Mouse (Mus musculus): Measurements from ENCODE around the gene Tob1. TPM values are rescaled to one million over a fixed set of nuclear protein-coding genes. Genes with fewer than 3 reads are reported as not detected.

Tob1 gene
- polyA plus RNA-seq, 1 experiment, result 33.3 TPM

DNA sequence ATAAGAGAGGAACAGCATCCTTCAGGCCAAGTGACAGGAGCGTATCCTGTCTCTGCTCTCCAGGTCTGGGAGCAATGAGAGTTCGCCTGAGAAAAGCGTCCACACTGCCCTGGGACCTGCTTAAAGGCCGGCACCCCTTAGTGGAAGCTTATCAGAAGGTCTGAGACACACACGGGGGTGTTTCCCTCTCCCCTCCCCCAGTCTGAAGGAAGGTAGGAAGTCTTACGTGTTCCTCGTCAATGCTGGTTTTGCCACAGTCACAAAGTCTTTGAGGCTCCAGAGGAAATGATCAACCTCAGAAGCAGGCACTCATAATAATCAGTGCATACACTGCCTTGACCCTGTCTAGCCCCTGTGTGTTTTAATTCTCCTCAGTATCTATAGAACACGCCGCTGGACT is 12.3 kb downstream of the Tob1 start:
- H3K4me3 ChIP-seq (ENCODE audit: insufficient read depth, low read length), result no peak overlapping the region
- no peaks in the 10 kb centered on the region for H3K4me1 ChIP-seq (ENCODE audit: control insufficient read depth, insufficient read depth, low read length)
- TF ChIP-seq POLR2A (IDR thresholded peaks at IDR 0.05; ENCODE audit: low read depth, low read length), result no peak
- TF ChIP-seq CTCF (IDR thresholded peaks at IDR 0.05; ENCODE audit: borderline replicate concordance, insufficient read depth, low read length), result no peak
- H3K27ac ChIP-seq (ENCODE audit: insufficient read depth, low read length), result no peak overlapping the region

DNA sequence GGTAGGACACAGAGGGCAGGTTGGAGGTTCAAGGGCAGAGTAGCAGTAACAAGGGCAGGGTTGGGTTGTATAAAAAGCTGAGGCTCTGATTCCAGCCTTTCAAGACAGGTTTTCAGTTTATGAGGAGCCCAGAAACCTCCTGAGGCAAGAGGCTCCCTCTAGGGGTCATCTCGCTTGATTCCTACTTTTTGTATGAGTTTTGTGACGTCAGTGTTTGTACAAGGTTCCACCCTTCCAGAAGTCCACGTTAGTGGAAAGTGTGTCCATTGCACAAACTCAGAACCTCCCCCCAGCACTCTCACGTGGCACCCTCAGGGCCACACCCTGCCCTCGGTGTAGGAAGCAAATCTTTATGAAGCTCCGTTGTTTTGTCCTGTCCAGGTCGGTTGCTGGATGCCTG is 14.7 kb downstream of the Tob1 start:
- Histone ChIP-seq H3K4me3 (ENCODE audit: insufficient read depth, low read length) (no peak overlapping the region), H3K27ac (ENCODE audit: insufficient read depth, low read length) (no peak overlapping the region), H3K4me1 (ENCODE audit: control insufficient read depth, insufficient read depth, low read length) (no peaks in the 10 kb centered on the region)
- TF ChIP-seq CTCF (IDR thresholded peaks at IDR 0.05; ENCODE audit: borderline replicate concordance, insufficient read depth, low read length), result no peak
- no peak for TF ChIP-seq POLR2A (IDR thresholded peaks at IDR 0.05; ENCODE audit: low read depth, low read length)

DNA sequence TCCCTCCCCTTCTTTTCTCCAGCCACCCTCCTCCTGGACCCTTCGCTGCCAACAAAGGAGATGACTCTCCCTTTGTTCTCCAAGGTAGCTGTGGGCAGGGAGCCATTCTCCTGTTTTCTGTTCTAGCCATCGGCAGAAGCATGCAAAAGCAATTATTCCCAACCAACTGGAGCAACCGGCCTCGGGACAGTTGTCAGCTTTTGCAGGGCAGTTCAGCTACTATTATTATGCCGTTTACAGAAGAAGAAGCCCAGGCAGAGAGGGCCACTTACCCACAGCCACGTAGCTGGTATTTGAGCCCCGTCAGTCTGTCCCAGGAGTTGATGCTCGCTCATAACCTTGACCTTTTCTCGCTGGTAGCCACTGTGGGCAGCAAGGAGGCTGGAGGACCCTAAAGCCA is 17.2 kb downstream of the Tob1 start:
- no peak overlapping the region for H3K27ac ChIP-seq (ENCODE audit: insufficient read depth, low read length)
- H3K4me3 ChIP-seq (ENCODE audit: insufficient read depth, low read length), result no peak overlapping the region
- peaks cover 11% of the 10 kb centered on the region; the same call in 1 of the 2 replicates for H3K4me1 ChIP-seq (ENCODE audit: control insufficient read depth, insufficient read depth, low read length)
- no peak for TF ChIP-seq CTCF (IDR thresholded peaks at IDR 0.05; ENCODE audit: borderline replicate concordance, insufficient read depth, low read length)
- TF ChIP-seq POLR2A (IDR thresholded peaks at IDR 0.05; ENCODE audit: low read depth, low read length), result no peak

DNA sequence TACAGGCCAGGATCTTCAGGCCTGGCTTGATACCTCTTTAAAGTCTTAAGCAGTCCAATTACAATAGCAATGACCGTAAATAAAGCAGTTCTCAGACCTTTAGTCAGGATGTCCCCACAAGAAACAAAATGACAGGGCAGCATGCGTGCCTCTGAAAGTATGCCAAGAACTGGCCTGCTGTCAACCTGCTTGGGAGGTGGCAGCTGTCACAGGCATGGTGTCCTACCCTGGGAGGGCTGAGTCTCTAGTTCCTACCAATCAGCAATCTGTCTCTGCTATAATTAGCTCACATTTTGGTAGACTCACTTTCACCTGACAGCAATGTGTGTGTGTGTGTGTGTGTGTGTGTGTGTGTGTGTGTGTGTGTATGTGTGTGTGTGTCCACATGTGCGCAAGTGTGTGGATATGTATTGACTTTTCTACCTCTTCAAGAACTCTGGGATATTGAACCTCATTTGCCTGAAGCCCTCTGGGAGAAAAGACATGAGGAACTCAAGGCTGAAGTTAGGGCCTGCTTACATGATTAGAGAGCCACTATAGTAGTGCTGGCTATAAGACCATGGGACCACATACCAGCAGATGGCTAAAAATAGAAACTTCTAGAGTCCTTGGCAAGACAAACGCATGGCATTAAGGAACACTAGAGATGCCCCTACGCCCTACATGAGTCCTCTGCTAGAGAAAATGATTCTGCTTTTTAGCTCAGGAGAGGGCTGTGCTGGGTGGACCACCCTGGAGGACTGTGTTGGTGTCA is 18.1 kb downstream of the Tob1 start:
- no peak for TF ChIP-seq CTCF (IDR thresholded peaks at IDR 0.05; ENCODE audit: borderline replicate concordance, insufficient read depth, low read length)
- no peak for TF ChIP-seq POLR2A (IDR thresholded peaks at IDR 0.05; ENCODE audit: low read depth, low read length)
- Histone ChIP-seq H3K4me3 (ENCODE audit: insufficient read depth, low read length) (no peak overlapping the region), H3K4me1 (ENCODE audit: control insufficient read depth, insufficient read depth, low read length) (peaks cover 11% of the 10 kb centered on the region; the same call in 1 of the 2 replicates), H3K27ac (ENCODE audit: insufficient read depth, low read length) (no peak overlapping the region)

DNA sequence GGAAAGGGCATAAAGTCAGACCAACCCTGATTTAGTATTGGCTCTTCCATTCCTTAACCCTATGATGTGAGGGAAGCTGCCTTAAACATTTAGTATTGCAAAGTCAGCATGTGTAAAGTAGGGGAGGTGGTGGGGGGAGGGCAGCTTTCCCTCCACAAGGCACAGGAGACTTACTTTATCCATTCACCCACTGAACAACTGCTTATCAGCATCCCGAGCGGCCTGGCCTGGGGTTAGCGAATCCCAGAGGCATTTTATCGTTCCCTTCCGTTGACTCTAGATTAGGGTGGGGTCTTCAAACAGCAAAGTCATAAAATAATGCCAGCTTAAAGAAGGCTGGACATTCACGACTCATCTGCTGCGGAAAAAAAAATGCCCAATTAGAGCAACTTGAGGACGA is 19.0 kb downstream of the Tob1 start:
- Histone ChIP-seq H3K4me3 (ENCODE audit: insufficient read depth, low read length) (no peak overlapping the region), H3K27ac (ENCODE audit: insufficient read depth, low read length) (no peak overlapping the region), H3K4me1 (ENCODE audit: control insufficient read depth, insufficient read depth, low read length) (peaks cover 11% of the 10 kb centered on the region; the same call in 1 of the 2 replicates)
- TF ChIP-seq CTCF (IDR thresholded peaks at IDR 0.05; ENCODE audit: borderline replicate concordance, insufficient read depth, low read length) (no peak), POLR2A (IDR thresholded peaks at IDR 0.05; ENCODE audit: low read depth, low read length) (no peak)

DNA sequence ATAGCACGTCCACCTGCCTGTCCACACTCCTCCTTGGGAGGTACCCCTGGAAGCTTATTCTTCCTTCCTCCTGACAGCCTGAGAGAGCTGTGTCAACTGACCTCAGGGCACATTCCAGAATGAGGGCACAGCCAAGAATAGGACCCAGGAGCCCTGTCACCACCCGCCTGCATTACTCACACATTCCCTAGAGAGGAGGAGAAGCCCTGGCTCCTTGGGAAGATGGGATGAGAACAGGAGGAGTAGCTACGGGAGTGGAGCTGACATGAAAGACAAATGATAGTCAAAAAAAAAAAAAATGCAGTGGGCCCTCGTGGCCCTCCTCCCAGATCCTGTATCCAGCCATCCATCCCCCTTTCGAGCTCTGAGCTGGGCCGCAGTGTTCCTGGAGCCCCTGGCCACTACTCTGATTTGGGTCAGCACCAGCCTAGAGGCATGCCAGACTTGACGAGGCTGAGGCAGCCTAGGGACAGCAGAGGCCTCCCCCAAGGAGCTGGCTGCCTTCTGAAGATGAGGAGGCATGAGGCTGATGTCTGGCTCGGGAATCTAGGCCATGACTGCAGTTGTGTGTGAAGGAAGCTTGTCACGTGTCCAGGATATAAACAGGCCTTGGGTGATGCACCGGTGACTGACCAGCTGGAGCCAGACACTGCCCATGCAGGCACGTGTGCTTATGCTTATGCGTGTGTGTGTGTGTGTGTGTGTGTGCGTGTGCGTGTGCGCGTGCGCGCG is 20.7 kb downstream of the Tob1 start:
- H3K4me3 ChIP-seq (ENCODE audit: insufficient read depth, low read length), result no peak overlapping the region
- no peak for TF ChIP-seq POLR2A (IDR thresholded peaks at IDR 0.05; ENCODE audit: low read depth, low read length)
- TF ChIP-seq CTCF (IDR thresholded peaks at IDR 0.05; ENCODE audit: borderline replicate concordance, insufficient read depth, low read length), result no peak
- no peak overlapping the region for H3K27ac ChIP-seq (ENCODE audit: insufficient read depth, low read length)
- peaks cover 11% of the 10 kb centered on the region; the same call in 1 of the 2 replicates for H3K4me1 ChIP-seq (ENCODE audit: control insufficient read depth, insufficient read depth, low read length)

DNA sequence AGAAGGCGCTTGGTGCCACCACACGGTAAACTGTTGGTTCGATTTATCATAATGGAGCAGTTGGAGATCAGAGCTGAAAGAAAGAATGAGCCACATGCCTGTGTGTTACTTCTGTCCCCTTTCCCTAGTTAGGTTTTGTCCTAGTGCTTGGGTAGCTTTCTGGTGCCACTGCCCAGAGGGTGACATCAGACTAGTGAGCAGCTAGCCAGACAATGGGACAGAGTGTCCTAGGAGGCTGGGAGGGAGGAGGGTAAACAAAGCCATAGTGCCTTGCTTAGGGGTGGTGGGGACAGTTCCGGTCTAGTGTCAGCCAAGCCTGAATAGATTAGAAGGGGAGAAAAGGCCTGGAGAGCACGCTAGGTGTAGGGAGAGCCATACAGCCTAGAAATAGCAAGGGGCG is 22.2 kb downstream of the Tob1 start:
- peaks cover 11% of the 10 kb centered on the region; the same call in 1 of the 2 replicates for H3K4me1 ChIP-seq (ENCODE audit: control insufficient read depth, insufficient read depth, low read length)
- no peak for TF ChIP-seq POLR2A (IDR thresholded peaks at IDR 0.05; ENCODE audit: low read depth, low read length)
- no peak for TF ChIP-seq CTCF (IDR thresholded peaks at IDR 0.05; ENCODE audit: borderline replicate concordance, insufficient read depth, low read length)
- no peak overlapping the region for H3K27ac ChIP-seq (ENCODE audit: insufficient read depth, low read length)

DNA sequence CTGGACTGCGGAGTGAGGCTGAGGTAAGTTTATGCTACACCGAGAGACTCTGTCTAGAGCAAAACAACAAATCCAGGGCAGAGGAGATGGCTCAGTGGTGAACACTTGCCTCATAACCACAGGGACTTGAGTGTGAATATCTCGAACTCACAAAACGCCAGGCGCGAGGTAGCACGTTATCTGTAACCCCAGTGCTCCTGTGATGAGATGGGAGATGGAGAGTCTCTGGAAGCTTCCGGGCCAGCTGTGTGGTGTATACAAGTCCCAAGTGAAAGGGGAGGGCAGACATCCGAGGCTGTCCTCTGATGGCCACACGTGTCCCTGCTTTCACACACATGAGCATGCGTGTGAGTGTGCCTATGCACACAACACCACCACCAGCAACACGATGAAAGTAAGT is 23.1 kb downstream of the Tob1 start:
- H3K27ac ChIP-seq (ENCODE audit: insufficient read depth, low read length), result no peak overlapping the region
- H3K4me3 ChIP-seq (ENCODE audit: insufficient read depth, low read length), result no peak overlapping the region
- TF ChIP-seq POLR2A (IDR thresholded peaks at IDR 0.05; ENCODE audit: low read depth, low read length), result no peak
- no peak for TF ChIP-seq CTCF (IDR thresholded peaks at IDR 0.05; ENCODE audit: borderline replicate concordance, insufficient read depth, low read length)
- peaks cover 11% of the 10 kb centered on the region; the same call in 1 of the 2 replicates for H3K4me1 ChIP-seq (ENCODE audit: control insufficient read depth, insufficient read depth, low read length)

More for the DNA sequence above, 22.2 kb downstream of the Tob1 start:
- no peak overlapping the region for H3K4me3 ChIP-seq (ENCODE audit: insufficient read depth, low read length)

DNA sequence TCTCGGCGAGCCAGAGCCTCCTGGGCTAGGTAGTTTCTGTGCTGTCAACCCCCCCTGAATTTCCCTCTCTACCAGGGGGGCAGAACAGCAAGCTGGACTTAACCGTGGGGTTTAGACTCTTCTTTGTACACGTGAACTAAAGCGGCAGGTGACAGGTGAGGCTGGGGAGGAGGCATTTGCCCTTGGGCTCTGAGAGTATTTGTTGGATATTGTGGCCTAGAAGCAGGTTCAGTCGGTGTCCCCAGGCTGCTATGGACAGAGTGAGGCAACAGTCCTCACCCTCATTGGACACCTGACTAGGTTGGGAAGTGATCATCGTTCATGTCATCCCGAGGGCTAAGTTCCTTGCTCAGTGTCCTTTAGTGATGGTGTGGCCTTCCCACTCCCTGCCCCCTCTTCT is 23.6 kb downstream of the Tob1 start:
- TF ChIP-seq POLR2A (IDR thresholded peaks at IDR 0.05; ENCODE audit: low read depth, low read length), result no peak
- no peak for TF ChIP-seq CTCF (IDR thresholded peaks at IDR 0.05; ENCODE audit: borderline replicate concordance, insufficient read depth, low read length)
- no peak overlapping the region for H3K4me3 ChIP-seq (ENCODE audit: insufficient read depth, low read length)
- H3K4me1 ChIP-seq (ENCODE audit: control insufficient read depth, insufficient read depth, low read length), result peaks cover 11% of the 10 kb centered on the region; the same call in 1 of the 2 replicates
- H3K27ac ChIP-seq (ENCODE audit: insufficient read depth, low read length), result no peak overlapping the region

DNA sequence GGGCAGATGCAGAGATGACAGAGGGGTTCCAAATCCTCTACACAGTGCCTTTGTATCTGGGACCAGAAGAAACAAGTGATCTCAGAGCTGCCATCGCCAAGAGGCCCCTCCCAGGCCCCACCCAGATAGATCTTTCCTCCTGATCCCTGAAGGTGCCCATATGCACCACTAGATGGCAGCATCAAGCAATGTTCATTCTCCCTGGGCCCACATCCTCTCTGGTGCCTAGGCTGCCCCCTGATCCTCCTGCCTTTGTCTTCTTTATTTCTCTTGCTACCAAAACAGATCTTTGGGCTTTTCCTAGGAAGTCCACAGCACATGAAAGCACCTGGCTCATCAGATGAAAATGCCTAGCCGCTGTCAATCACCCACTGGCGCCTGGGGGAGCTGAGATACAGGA is 24.8 kb downstream of the Tob1 start:
- no peak overlapping the region for H3K4me3 ChIP-seq (ENCODE audit: insufficient read depth, low read length)
- peaks cover 11% of the 10 kb centered on the region; the same call in 1 of the 2 replicates for H3K4me1 ChIP-seq (ENCODE audit: control insufficient read depth, insufficient read depth, low read length)
- no peak overlapping the region for H3K27ac ChIP-seq (ENCODE audit: insufficient read depth, low read length)
- TF ChIP-seq POLR2A (IDR thresholded peaks at IDR 0.05; ENCODE audit: low read depth, low read length), result no peak
- TF ChIP-seq CTCF (IDR thresholded peaks at IDR 0.05; ENCODE audit: borderline replicate concordance, insufficient read depth, low read length), result peak; percentile 81; the same call in 1 of the 2 replicates

All from embryonic fibroblast, embryonic 13.5 days (primary cell).